Mouse (Mus musculus): ENCODE results near the gene Gmnn.

DNA sequence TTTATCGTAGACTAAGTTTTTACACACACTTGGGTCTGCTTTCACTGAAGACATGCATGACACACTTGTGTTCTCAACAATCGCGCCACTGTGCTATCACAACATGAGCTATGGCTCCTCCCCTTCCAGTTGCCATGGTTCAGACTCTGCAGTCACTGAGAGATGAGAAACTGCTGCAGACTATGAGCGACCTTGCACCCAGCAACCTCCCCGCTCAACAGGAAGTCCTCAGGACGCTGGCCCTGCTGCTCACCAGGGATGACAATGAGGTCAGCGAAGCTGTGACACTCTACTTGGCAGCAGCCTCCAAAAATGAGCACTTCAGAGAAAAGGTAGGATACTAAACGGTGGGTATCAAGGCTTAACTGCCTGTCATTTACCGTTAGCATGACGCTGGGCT, 40.2 kb downstream of the Gmnn start:
- TF ChIP-seq CTCF (IDR thresholded peaks at IDR 0.05; ENCODE audit: extremely low read depth, insufficient read length, insufficient replicate concordance, low read depth, low read length) (no peak), POLR2A (IDR thresholded peaks at IDR 0.05; ENCODE audit: low read depth, low read length) (no peak)
